Mouse (Mus musculus): ENCODE results near the gene Btnl9.
"Not testable (repeated sequence)": the region's sequence is repeated elsewhere in the genome, so short reads cannot be mapped to it uniquely, and the experiment has no call there.

Gene Btnl9

GRCm38 (mm10) chr11:49186955-49187488, at the start of gene Btnl9:
Gene Btnl9, minus strand, starts transcription at chr11:49187159.
- no peak for DNase-seq (ENCODE audit: extremely low read depth, low read depth)

GRCm38 (mm10) chr11:49235459-49236207, 48.7 kb upstream of the Btnl9 start:
- DNase-seq (ENCODE audit: extremely low read depth, low read depth): no peak

GRCm38 (mm10) chr11:49232781-49233180, 45.8 kb upstream of the Btnl9 start:
- DNase-seq (ENCODE audit: extremely low read depth, low read depth): no peak

- DNase-seq (ENCODE audit: extremely low read depth, low read depth): no peak
Observed at GRCm38 (mm10) chr11:49224455-49224854, 37.5 kb upstream of the Btnl9 start.

- DNase-seq (ENCODE audit: extremely low read depth, low read depth): no peak
Observed at GRCm38 (mm10) chr11:49219271-49219670, 32.3 kb upstream of the Btnl9 start.

GRCm38 (mm10) chr11:49213505-49213904, 26.5 kb upstream of the Btnl9 start:
- DNase-seq (ENCODE audit: extremely low read depth, low read depth): no peak

- peak; percentile 20 for DNase-seq (ENCODE audit: extremely low read depth, low read depth)
Observed at GRCm38 (mm10) chr11:49212577-49212976, 25.6 kb upstream of the Btnl9 start.

- DNase-seq (ENCODE audit: extremely low read depth, low read depth): peak; percentile 24
Observed at GRCm38 (mm10) chr11:49207495-49207894, 20.5 kb upstream of the Btnl9 start.

- DNase-seq (ENCODE audit: extremely low read depth, low read depth): no peak
Observed at GRCm38 (mm10) chr11:49205080-49205590, 18.2 kb upstream of the Btnl9 start.

GRCm38 (mm10) chr11:49203771-49204497, 17.0 kb upstream of the Btnl9 start:
- peak; percentile 50 for DNase-seq (ENCODE audit: extremely low read depth, low read depth)

- DNase-seq (ENCODE audit: extremely low read depth, low read depth): peak; percentile 92
Observed at GRCm38 (mm10) chr11:49203129-49203768, 16.3 kb upstream of the Btnl9 start, which contains the start of gene Zfp62. Gene Zfp62, plus strand, starts transcription at chr11:49203292.

- DNase-seq (ENCODE audit: extremely low read depth, low read depth): peak; percentile 55
Observed at GRCm38 (mm10) chr11:49202523-49203061, 15.6 kb upstream of the Btnl9 start.

GRCm38 (mm10) chr11:49202071-49202470, 15.1 kb upstream of the Btnl9 start:
- DNase-seq (ENCODE audit: extremely low read depth, low read depth): peak; percentile 7

GRCm38 (mm10) chr11:49201142-49201541, 14.2 kb upstream of the Btnl9 start:
- DNase-seq (ENCODE audit: extremely low read depth, low read depth): no peak

- no peak for DNase-seq (ENCODE audit: extremely low read depth, low read depth)
Observed at GRCm38 (mm10) chr11:49200666-49201065, 13.7 kb upstream of the Btnl9 start.

- no peak for DNase-seq (ENCODE audit: extremely low read depth, low read depth)
Observed at GRCm38 (mm10) chr11:49195819-49196322, 8.9 kb upstream of the Btnl9 start.

GRCm38 (mm10) chr11:49194771-49195170, 7.8 kb upstream of the Btnl9 start:
- not testable (repeated sequence) for DNase-seq (ENCODE audit: extremely low read depth, low read depth)

GRCm38 (mm10) chr11:49191083-49191482, 4.1 kb upstream of the Btnl9 start:
- DNase-seq (ENCODE audit: extremely low read depth, low read depth): no peak

- peak; percentile 22 for DNase-seq (ENCODE audit: extremely low read depth, low read depth)
Observed at GRCm38 (mm10) chr11:49189737-49190136, 2.8 kb upstream of the Btnl9 start.

GRCm38 (mm10) chr11:49187701-49188100, 742 bp upstream of the Btnl9 start:
- DNase-seq (ENCODE audit: extremely low read depth, low read depth): no peak

- DNase-seq (ENCODE audit: extremely low read depth, low read depth): no peak
Observed at GRCm38 (mm10) chr11:49186452-49186851, 507 bp downstream of the Btnl9 start.

All from MEL-GATA-1-ER (cell line).